Comparison of ENCODE assay signal across 25 mouse cellular contexts in genomic region chrX:105946357-105946756, GRCm38 (mm10). TPM values are rescaled to one million over a fixed set of nuclear protein-coding genes. Genes with fewer than 3 reads are reported as not detected.
A peak's percentile ranks its signal among the peaks of the same experiment; 100 is the strongest.
DNase-seq lines count a peak whose midpoint lies in the region; ATAC-seq and TF ChIP-seq lines count a peak whose summit lies in the region.
"Had no signal": no experiment of that assay in that cellular context is flagged by ENCODE, and none has a peak within 500 bp of the region (broad histone marks: within the 10 kb centered on the region; RNA-seq: fewer than 3 reads in every experiment).

No protein-coding gene starts in this region.

- no peak overlapping the region for H3K4me3 ChIP-seq in MEL (ENCODE audit: control insufficient read depth in 1 of 2, insufficient read depth in 1 of 2, low read depth in 2 of 2, low read length in 2 of 2)
- H3K4me3 ChIP-seq in forebrain, embryonic 14.5 days (ENCODE audit: low read depth, low read length): no peak overlapping the region
- H3K4me3 ChIP-seq: embryonic facial prominence, embryonic 12.5 days; embryonic facial prominence, embryonic 15.5 days; forebrain, embryonic 15.5 days; heart, adult 2 months; heart, embryonic 10.5 days; heart, embryonic 13.5 days; intestine, embryonic 15.5 days had no signal

- no peaks in the 10 kb centered on the region for H3K27me3 ChIP-seq in MEL (ENCODE audit: control insufficient read depth in 1 of 2, insufficient read depth in 2 of 2, low read length in 2 of 2)
- H3K27me3 ChIP-seq in forebrain, embryonic 14.5 days (replicated peaks; ENCODE audit: control insufficient read depth, insufficient read depth, low read length): no peaks in the 10 kb centered on the region
- H3K27me3 ChIP-seq: embryonic facial prominence, embryonic 12.5 days; embryonic facial prominence, embryonic 15.5 days; forebrain, embryonic 15.5 days; heart, embryonic 13.5 days; intestine, embryonic 15.5 days had no signal

- TF ChIP-seq POLR2A in MEL (IDR thresholded peaks at IDR 0.05; ENCODE audit: control insufficient read depth in 1 of 2, insufficient read depth in 1 of 2, low read depth in 1 of 2, low read length in 2 of 2, poor library complexity in 1 of 2): no peak

- H3K36me3 ChIP-seq in MEL (ENCODE audit: control insufficient read depth in 1 of 2, insufficient read depth in 2 of 2, low read length in 2 of 2): peaks cover 0 to 2% of the 10 kb centered on the region in 2 experiments; a peak in 1 of 4 replicates
- H3K36me3 ChIP-seq in forebrain, embryonic 14.5 days (ENCODE audit: control insufficient read depth, insufficient read depth, low read length): no peaks in the 10 kb centered on the region
- H3K36me3 ChIP-seq: embryonic facial prominence, embryonic 12.5 days; embryonic facial prominence, embryonic 15.5 days; forebrain, embryonic 15.5 days; heart, embryonic 10.5 days; heart, embryonic 13.5 days; intestine, embryonic 15.5 days had no signal

- TF ChIP-seq RAD21 in MEL (IDR thresholded peaks at IDR 0.05; ENCODE audit: low read depth, low read length): no peak

- no peak for TF ChIP-seq EP300 in MEL (IDR thresholded peaks at IDR 0.05; ENCODE audit: low read depth in 1 of 2, low read length in 2 of 2)

- H3K4me1 ChIP-seq in MEL (ENCODE audit: control insufficient read depth in 1 of 2, insufficient read depth in 2 of 2, low read length in 2 of 2): no peaks in the 10 kb centered on the region; a peak in 1 of 4 replicates
- H3K4me1 ChIP-seq in forebrain, embryonic 14.5 days (ENCODE audit: control insufficient read depth, insufficient read depth, low read length): no peaks in the 10 kb centered on the region
- H3K4me1 ChIP-seq: embryonic facial prominence, embryonic 12.5 days; embryonic facial prominence, embryonic 15.5 days; forebrain, embryonic 15.5 days; heart, embryonic 10.5 days; heart, embryonic 13.5 days; intestine, embryonic 15.5 days had no signal

- no peak overlapping the region for H3K9ac ChIP-seq in MEL (ENCODE audit: control insufficient read depth, low read depth, low read length, poor library complexity, severe bottlenecking)
- H3K9ac ChIP-seq in forebrain, embryonic 14.5 days (ENCODE audit: low read length): no peak overlapping the region
- H3K9ac ChIP-seq: embryonic facial prominence, embryonic 12.5 days; embryonic facial prominence, embryonic 15.5 days; forebrain, embryonic 15.5 days; heart, embryonic 13.5 days; hindbrain, embryonic 14.5 days; intestine, embryonic 15.5 days had no signal

- 61% methylated on average over 1 of the region's 1 CpGs for WGBS in forebrain, embryonic 14.5 days

- peak; percentile 80 for ATAC-seq in inflammation-experienced regulatory T-cells, adult 6 months
- no peak for ATAC-seq in forebrain, embryonic 14.5 days
- ATAC-seq: forebrain, embryonic 15.5 days; hindbrain, postnatal 0 days; intestine, embryonic 15.5 days had no signal

- no peak overlapping the region for H3K4me2 ChIP-seq in forebrain, embryonic 14.5 days (ENCODE audit: low read length)
- H3K4me2 ChIP-seq: embryonic facial prominence, embryonic 12.5 days; embryonic facial prominence, embryonic 15.5 days; forebrain, embryonic 15.5 days; heart, embryonic 13.5 days; hindbrain, embryonic 14.5 days; intestine, embryonic 15.5 days had no signal

- no peak overlapping the region for H3K27ac ChIP-seq in MEL (ENCODE audit: control insufficient read depth, low read depth, low read length)
- H3K27ac ChIP-seq in forebrain, embryonic 14.5 days (ENCODE audit: low read depth, low read length): no peak overlapping the region
- H3K27ac ChIP-seq: embryonic facial prominence, embryonic 12.5 days; embryonic facial prominence, embryonic 15.5 days; forebrain, embryonic 15.5 days; heart, adult 2 months; heart, embryonic 10.5 days; heart, embryonic 13.5 days; hindbrain, embryonic 14.5 days; hindbrain, postnatal 0 days; intestine, embryonic 15.5 days had no signal

- TF ChIP-seq CTCF in MEL (IDR thresholded peaks at IDR 0.05 in 2 of 3, conservative IDR thresholded peaks at IDR 0.05 in 1 of 3; ENCODE audit: control insufficient read depth in 1 of 3, insufficient read depth in 1 of 3, low read depth in 2 of 3, low read length in 3 of 3, poor library complexity in 1 of 3, severe bottlenecking in 1 of 3): no peak

- DNase-seq in lung, postnatal 36 days: peak; percentile 17
- no peak for DNase-seq in lung, adult 18-20 months
- DNase-seq in MEL (ENCODE audit: low read depth, low spot score): peak; percentile 46
- DNase-seq in forebrain, embryonic 14.5 days (ENCODE audit: low spot score): no peak
- no peak for DNase-seq in c-Kit-positive CD71-positive TER-119-positive erythroid progenitor cells, embryonic 14.5 days (ENCODE audit: low spot score)
- DNase-seq: adrenal gland, postnatal 10 days; adrenal gland, postnatal 36 days; cerebellum, adult 11 months; cerebellum, adult 2 months; cerebellum, adult 9-11 months; cerebellum, postnatal 25 days; gastrocnemius, postnatal 36 days; heart, adult 2 months; heart, postnatal 14 days; heart, postnatal 4 days; kidney, adult 11 months had no signal

- no peaks in the 10 kb centered on the region for H3K9me3 ChIP-seq in MEL (replicated peaks; ENCODE audit: insufficient read depth, low read length)
- no peaks in the 10 kb centered on the region for H3K9me3 ChIP-seq in forebrain, embryonic 14.5 days (replicated peaks; ENCODE audit: control insufficient read depth, low read length)
- H3K9me3 ChIP-seq: embryonic facial prominence, embryonic 12.5 days; embryonic facial prominence, embryonic 15.5 days; forebrain, embryonic 15.5 days; heart, embryonic 10.5 days; heart, embryonic 13.5 days; intestine, embryonic 15.5 days had no signal

- H3K79me2 ChIP-seq in MEL (ENCODE audit: control insufficient read depth, insufficient read depth, low read length, poor library complexity): no peaks in the 10 kb centered on the region

TF ChIP-seq in MEL, 35 proteins besides CTCF, POLR2A, EP300 and RAD21:
- no peak for TF ChIP-seq TBP (IDR thresholded peaks at IDR 0.05; ENCODE audit: low read depth, low read length)
- no peak for TF ChIP-seq MEF2A (IDR thresholded peaks at IDR 0.05; ENCODE audit: extremely low read depth, insufficient replicate concordance, low read depth, low read length, poor library complexity, severe bottlenecking)
- no peak for TF ChIP-seq NELFE (IDR thresholded peaks at IDR 0.05; ENCODE audit: low read depth, low read length)
- TF ChIP-seq ZMIZ1 (IDR thresholded peaks at IDR 0.05; ENCODE audit: low read depth, low read length): no peak
- no peak for TF ChIP-seq SMC3 (IDR thresholded peaks at IDR 0.05; ENCODE audit: low read depth, low read length)
- TF ChIP-seq POLR2AphosphoS5 (IDR thresholded peaks at IDR 0.05; ENCODE audit: borderline replicate concordance, low read depth, low read length): no peak
- no peak for TF ChIP-seq ZC3H11A (IDR thresholded peaks at IDR 0.05; ENCODE audit: low read depth, low read length)
- no peak for TF ChIP-seq KAT2A (conservative IDR thresholded peaks at IDR 0.05; ENCODE audit: low read depth, low read length)
- TF ChIP-seq TCF12 (IDR thresholded peaks at IDR 0.05; ENCODE audit: low read depth, low read length): no peak
- no peak for TF ChIP-seq MAZ (IDR thresholded peaks at IDR 0.05; ENCODE audit: low read depth, low read length)
- no peak for TF ChIP-seq UBTF (IDR thresholded peaks at IDR 0.05; ENCODE audit: borderline replicate concordance, insufficient read depth, low read depth, low read length)
- TF ChIP-seq SIN3A (IDR thresholded peaks at IDR 0.05; ENCODE audit: low read length): 0 out of 2 replicates have a peak, but pooled peaks have one; percentile 22
- TF ChIP-seq GABPA (IDR thresholded peaks at IDR 0.05; ENCODE audit: low read depth, low read length): no peak
- TF ChIP-seq JUND (IDR thresholded peaks at IDR 0.05; ENCODE audit: low read depth, low read length): no peak
- no peak for TF ChIP-seq GATA1 (IDR thresholded peaks at IDR 0.05; ENCODE audit: low read depth, low read length)
- peak; percentile 85 for TF ChIP-seq ZNF384 (IDR thresholded peaks at IDR 0.05; ENCODE audit: low read depth, low read length)
- TF ChIP-seq MYC (IDR thresholded peaks at IDR 0.05; ENCODE audit: low read depth, low read length): peak; percentile 45; the same call in 1 of the 2 replicates
- no peak for TF ChIP-seq USF1 (IDR thresholded peaks at IDR 0.05; ENCODE audit: low read depth, low read length)
- no peak for TF ChIP-seq CHD2 (IDR thresholded peaks at IDR 0.05; ENCODE audit: low read length)
- TF ChIP-seq E2F4 (IDR thresholded peaks at IDR 0.05; ENCODE audit: borderline replicate concordance, low read depth, low read length): no peak
- TF ChIP-seq ETS1 (IDR thresholded peaks at IDR 0.05; ENCODE audit: low read depth, low read length): no peak
- no peak for TF ChIP-seq MYB (IDR thresholded peaks at IDR 0.05; ENCODE audit: low read depth, low read length)

RNA-seq across cellular contexts. Expression of gene Atrx, which starts 17.2 kb away (rescaled TPM):
- 45.8 and 46.9 TPM in 2 replicates for total RNA-seq in MEL (2012; rRNA removed)
- polyA plus RNA-seq in MEL (2012; ENCODE audit: insufficient read depth in 1 of 2, insufficient read length in 2 of 2, low read depth in 1 of 2, low replicate concordance in 2 of 2, missing spikeins in 1 of 2): 100 to 1,000 TPM in 1 of 2 experiments, 10 to 100 TPM in 1; 44.4 to 379 TPM
- polyA plus RNA-seq in inflammation-experienced regulatory T-cells, adult 6 months (2017; shearing (Covaris generic)): 100 to 1,000 TPM; 269 to 465 (median 315) TPM
- polyA plus RNA-seq in forebrain, embryonic 14.5 days (2014; fragmentation: Nextera tagmentation; extraction: Ambion mirVana): 154 and 228 TPM in 2 replicates

Comparison
In these comparisons a context has a peak if more than half of its experiments do, and no peak if none do; other contexts are left out.
1. DNase-seq: peak in lung, postnatal 36 days (single experiment) and MEL (single experiment); none in lung, adult 18-20 months (0 of 2), forebrain, embryonic 14.5 days (single experiment) and c-Kit-positive CD71-positive TER-119-positive erythroid progenitor cells, embryonic 14.5 days (single experiment).